Mouse (Mus musculus): Measurements from ENCODE around the gene Hat1. TPM values are rescaled to one million over a fixed set of nuclear protein-coding genes. Genes with fewer than 3 reads are reported as not detected.
"Not testable (repeated sequence)": the region's sequence is repeated elsewhere in the genome, so short reads cannot be mapped to it uniquely, and the experiment has no call there.

Gene Hat1
- total RNA-seq (2021): 10 to 100 TPM; 16.8 to 18.1 TPM

GRCm38 (mm10) chr2:71388951-71389763, at the start of gene Hat1:
Hat1 (plus strand) TSS chr2:71388958.
- peak; percentile 94 to 97 for DNase-seq (ENCODE audit: low spot score in 2 of 2)
- intact Hi-C loops (cut with DNase I): no loop called here

DNA sequence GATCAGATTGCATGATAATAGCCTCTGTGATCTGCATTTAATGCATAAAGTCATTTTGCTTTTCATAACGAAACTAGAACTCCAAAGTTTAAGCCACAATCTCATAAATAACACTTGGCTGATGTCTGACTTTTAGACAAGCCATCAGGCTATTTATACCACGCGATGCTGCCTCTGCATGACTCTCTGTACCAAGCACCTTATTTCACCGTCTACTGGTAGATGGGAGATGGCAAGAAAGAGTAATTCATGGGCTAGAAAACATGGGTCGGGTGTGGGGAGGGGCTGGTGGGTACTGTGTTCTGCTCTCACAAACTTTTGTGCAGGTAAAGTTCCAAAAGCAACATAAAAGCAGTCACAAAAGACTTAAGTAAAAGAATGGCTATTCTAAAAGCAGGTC, 48.6 kb upstream of the Hat1 start:
- intact Hi-C loops (cut with DNase I): no loop called here
- DNase-seq (ENCODE audit: low spot score in 2 of 2): no peak

DNA sequence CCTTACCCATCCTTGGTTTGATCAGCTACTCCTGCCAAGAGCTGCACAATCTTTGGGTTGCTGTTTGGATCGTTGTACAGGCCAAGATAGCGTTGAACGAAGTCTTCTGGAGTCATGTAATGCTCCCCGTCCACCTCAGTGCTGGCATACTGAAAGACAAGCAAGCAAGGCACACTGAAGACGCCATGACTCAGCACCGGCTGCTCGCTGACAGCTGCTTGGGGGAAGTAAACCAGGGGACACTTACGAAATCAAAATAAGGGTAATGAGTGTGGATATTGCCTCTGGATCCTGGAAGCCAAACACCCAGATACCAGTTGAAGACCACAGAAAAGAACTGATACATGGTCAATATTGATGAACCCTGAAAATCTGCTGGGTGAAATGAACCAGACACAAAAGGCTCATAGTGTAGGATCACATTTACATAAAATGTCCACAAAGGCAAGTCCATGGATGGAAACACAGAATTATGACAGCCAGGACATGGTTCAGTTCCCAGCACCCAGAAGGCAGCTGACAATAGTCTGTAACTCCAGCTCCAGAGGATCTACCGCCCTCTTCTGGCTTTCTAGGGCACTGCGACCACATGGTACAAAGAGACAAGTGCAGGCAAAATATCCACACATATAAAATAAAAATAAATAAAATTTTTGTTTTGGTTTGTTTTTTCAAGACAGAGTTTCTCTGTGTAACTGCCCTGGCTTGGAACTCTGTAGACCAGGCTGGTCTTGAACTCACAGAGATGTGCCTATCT, 44.7 kb upstream of the Hat1 start:
- intact Hi-C loops (cut with DNase I): no loop called here
- DNase-seq (ENCODE audit: low spot score in 2 of 2): peak in 1 of 2 experiments; percentile 32

- no peak for DNase-seq (ENCODE audit: low spot score in 2 of 2)
- intact Hi-C loops (cut with DNase I): no loop called here
Observed at GRCm38 (mm10) chr2:71347160-71347559, 41.6 kb upstream of the Hat1 start.

GRCm38 (mm10) chr2:71347732-71348490, 40.8 kb upstream of the Hat1 start:
- intact Hi-C loops (cut with DNase I): no loop called here
- no peak for DNase-seq (ENCODE audit: low spot score in 2 of 2)

- no peak for DNase-seq (ENCODE audit: low spot score in 2 of 2)
- intact Hi-C loops (cut with DNase I): no loop called here
Observed at GRCm38 (mm10) chr2:71349511-71349910, 39.2 kb upstream of the Hat1 start.

DNA sequence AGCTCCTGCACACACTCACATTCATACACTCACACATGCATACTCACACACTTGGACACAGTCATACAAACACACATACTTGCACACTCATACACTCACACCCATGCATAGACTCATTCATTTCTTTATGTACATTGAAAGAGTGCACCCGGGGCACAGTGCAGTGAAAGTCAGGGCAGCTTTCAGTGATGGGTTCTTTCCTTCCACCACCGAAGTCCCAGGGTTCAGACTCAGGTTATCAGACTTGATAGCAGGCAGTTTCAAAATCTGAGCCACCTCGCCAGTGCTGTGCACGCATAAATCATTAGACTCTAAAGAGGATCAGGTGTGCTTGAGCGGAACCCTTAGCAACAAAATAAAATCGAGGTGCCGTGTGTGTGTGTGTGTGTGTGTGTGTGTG, 38.6 kb upstream of the Hat1 start:
- DNase-seq (ENCODE audit: low spot score in 2 of 2): no peak
- intact Hi-C loops (cut with DNase I): no loop called here

DNA sequence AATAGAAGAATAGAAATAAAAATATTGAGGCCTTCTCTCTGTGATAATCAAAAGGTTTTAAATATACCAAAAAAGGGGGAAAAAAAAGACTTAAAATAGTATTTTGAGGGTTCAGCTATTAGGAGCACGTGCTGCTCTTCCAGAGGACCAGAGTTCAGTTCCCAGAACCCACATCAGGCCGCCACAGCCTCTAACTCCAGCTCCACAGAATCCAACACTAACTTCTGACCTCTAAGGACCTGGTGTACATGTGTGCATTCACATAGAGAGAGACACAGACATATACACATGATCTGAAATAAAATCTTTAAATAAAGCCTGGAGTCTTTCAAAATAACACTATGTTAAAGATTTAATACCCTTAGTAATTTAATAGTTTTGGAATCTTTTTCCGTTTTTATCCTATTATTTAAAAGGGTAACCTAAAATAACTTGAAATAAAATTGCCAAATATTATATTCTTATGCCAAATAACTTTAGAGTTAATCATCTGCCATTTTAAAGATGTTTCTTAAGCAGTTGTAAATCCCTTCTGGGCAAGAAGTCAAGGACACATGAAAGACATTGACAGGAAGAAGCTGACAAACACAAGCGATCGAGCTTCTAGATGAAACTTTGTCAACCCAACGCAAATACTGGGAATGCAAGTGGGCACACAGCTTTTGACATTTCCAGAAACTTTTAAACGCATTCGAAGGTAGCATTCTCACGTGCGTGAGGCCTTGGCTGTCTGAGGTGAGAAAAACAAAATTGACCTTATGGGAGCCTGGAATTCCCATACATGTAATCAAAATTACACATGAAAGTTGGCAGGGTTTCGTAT, 37.6 kb upstream of the Hat1 start:
- intact Hi-C loops (cut with DNase I): no loop called here
- no peak for DNase-seq (ENCODE audit: low spot score in 2 of 2)

DNA sequence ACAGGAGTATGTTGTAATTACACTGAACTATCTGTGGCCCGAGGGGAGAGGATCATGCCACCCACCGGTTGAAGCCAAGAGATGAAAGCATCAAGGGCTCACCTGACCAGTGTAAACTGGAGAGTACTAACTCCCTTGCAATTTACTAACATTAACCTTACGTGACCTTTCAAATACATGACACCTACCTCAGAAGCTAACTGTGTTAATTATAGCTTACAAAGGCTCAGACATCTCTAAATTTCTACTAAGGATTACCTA, 37.1 kb upstream of the Hat1 start:
- no peak for DNase-seq (ENCODE audit: low spot score in 2 of 2)
- intact Hi-C loops (cut with DNase I): no loop called here

- intact Hi-C loops (cut with DNase I): no loop called here
- DNase-seq (ENCODE audit: low spot score in 2 of 2): no peak
Observed at GRCm38 (mm10) chr2:71353306-71354054, 35.3 kb upstream of the Hat1 start.

DNA sequence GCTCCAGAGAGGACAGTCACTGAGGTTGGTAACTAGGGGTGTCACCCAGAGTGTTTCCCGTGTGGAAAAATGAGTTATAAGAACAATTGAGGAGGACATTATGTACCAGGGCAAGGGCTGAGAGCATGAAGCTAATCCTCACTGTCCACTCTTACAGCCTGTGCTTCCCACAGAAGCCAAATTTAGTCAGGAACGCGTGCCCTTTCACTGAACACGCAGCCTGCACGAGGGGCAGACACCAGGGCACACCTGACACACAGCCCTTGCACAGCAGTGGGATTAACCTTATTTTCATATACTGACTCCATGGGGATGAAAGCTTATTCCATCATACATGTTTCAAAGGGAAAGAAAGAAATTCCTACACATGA, 34.7 kb upstream of the Hat1 start:
- DNase-seq (ENCODE audit: low spot score in 2 of 2): no peak
- intact Hi-C loops (cut with DNase I): no loop called here

DNA sequence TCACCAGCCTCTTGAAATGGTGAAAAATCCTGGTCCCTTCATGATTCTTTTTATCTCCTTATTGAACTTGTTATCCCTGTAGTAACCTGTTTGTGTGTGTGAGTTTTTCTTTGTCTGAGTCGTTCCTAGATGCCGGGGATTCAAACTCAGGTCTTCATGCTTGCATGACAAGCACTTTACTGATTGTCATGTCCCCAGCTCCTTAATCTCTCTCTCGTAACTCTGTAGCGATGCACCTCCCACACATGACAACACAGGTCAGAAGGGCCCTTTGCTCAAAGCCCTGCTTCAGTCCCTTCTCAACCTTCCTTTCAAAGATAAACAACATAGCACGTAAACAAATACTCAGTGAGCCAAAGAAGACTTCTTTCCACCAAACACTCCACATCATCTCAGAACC, 30.4 kb upstream of the Hat1 start:
- intact Hi-C loops (cut with DNase I): no loop called here
- DNase-seq (ENCODE audit: low spot score in 2 of 2): no peak

GRCm38 (mm10) chr2:71360192-71360591, 28.6 kb upstream of the Hat1 start:
- DNase-seq (ENCODE audit: low spot score in 2 of 2): no peak
- intact Hi-C loops (cut with DNase I): no loop called here

- intact Hi-C loops (cut with DNase I): no loop called here
- DNase-seq (ENCODE audit: low spot score in 2 of 2): peak; percentile 16 to 34
Observed at GRCm38 (mm10) chr2:71366618-71367124, 22.1 kb upstream of the Hat1 start.

DNA sequence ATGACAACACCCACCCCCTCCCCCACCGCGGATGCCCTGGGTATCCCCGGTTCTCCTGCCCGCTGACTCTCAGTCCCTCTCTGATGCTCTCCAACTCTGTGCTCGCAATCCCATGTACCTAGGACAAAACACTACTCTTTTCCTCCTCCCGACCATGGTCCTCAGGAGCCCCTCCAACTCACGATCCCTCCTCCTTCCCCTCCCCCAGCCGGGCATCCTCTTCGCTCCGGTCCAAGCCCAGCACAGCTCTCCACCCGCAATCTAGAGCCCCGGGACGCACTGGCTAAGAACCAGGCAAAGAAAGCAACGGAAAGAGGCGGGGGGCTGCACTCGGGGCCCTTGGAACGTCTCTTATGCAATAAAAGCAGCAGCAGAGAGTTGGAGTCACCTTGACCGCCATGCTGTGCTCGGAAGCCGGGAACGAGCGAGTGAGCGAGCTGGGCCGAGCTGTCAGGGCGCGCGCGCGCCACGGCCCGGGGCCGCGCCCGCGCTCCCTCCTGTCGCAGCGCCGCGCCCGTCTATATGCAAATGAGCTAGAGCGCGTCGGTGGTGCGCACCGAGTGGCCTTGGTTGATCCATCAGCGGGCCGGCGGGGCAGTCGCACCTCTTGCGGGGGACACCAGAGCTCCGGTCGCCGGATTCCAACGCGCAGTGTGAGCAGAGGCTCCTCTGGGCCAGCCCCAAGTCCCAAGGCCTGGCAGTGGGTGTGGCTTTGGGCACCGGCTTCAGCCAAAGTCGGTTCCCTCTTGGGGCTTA, 21.5 kb upstream of the Hat1 start, which contains the start of gene Slc25a12:
Slc25a12 (minus strand) TSS at position 625 of the 756 bp plus-strand sequence.
- intact Hi-C loops (cut with DNase I): no loop called here
- DNase-seq (ENCODE audit: low spot score in 2 of 2): peak; percentile 78 to 82

GRCm38 (mm10) chr2:71368086-71368485, 20.7 kb upstream of the Hat1 start:
- intact Hi-C loops (cut with DNase I): no loop called here
- no peak for DNase-seq (ENCODE audit: low spot score in 2 of 2)

DNA sequence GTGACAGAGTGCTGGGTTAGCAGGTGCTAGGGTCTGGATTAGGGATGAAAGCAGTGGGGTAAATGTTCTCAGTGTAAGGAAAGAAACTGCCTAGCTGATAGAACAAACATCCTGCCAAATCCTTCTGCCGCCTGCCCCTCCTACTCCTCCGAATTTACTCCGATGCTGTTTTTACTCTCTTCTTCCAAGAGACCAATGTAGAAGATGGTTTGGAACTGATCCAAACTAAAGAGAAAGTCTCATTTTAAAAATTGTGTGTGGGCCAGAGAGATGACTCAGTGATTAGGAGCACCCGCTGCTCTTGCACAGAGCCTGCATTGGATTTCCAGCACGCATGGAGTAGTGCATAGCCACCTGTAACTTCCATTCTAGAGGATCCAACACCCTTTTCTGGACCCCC, 17.0 kb upstream of the Hat1 start:
- peak; percentile 42 to 92 for DNase-seq (ENCODE audit: low spot score in 2 of 2)
- intact Hi-C loops (cut with DNase I): loop anchor here (5.0 kb wide), 1 partner anchor 81 kb away; the partner anchor contains the start of gene Metap1d

DNA sequence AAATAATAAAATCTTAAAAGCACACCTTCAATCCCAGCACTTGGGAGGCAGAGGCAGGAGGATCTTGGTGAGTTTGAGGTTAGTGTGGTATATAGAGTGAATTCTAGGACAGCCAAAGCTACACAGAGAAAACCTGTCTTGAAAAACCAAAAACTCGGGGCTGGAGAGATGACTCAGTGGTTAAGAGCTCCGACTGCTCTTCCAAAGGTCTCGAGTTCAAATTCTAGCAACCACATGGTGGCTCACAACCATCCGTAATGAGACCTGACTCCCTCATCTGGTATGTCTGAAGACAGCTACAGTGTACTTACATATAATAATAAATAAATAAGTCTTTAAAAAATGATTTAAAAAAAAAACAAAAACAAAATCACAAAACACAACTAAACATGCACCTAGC, 16.5 kb upstream of the Hat1 start:
- DNase-seq (ENCODE audit: low spot score in 2 of 2): not testable (repeated sequence)
- intact Hi-C loops (cut with DNase I): loop anchor here (5.0 kb wide), 1 partner anchor 80 kb away; the partner anchor contains the start of gene Metap1d
